Mouse (Mus musculus) layer of hippocampus, adult 6 months (tissue): ENCODE data around the gene Cmtm5. TPM values are rescaled to one million over a fixed set of nuclear protein-coding genes. Genes with fewer than 3 reads are reported as not detected.

Experiments
- long read RNA-seq, 2 experiments: library from polyadenylated mRNA; unstranded; transcript quantifications; one replicate each; pipeline ENCODE4 v2.0.0; 2019 to 2020
- microRNA-seq: library from miRNA; unstranded; fragments of <30 nt; microRNA quantifications from one replicate; pipeline ENCODE4 v1.2.0, GENCODE M21; 2020
- polyA plus RNA-seq: library from polyadenylated mRNA; unstranded; fragments of <200 nt; fragmentation: Nextera tagmentation; gene quantifications from 2 replicates; pipeline ENCODE4 v1.2.3, GENCODE M21; 2021

Gene Cmtm5
- 137 and 147 TPM in 2 replicates for polyA plus RNA-seq
- long read RNA-seq, experiment 1, transcript Cmtm5-201 (5 exons, 1,095 nt), result major isoform, 84 of 98 reads
- long read RNA-seq, experiment 1, partial matches to known transcripts, result 0 of 98 reads
- long read RNA-seq, experiment 1, other reads (novel, unspliced or antisense), result 12 of 98 reads
- long read RNA-seq, experiment 2, transcript Cmtm5-201 (5 exons, 1,095 nt), result major isoform, 24 of 27 reads
- long read RNA-seq, experiment 2, partial matches to known transcripts, result 0 of 27 reads
- long read RNA-seq, experiment 2, other reads (novel, unspliced or antisense), result 3 of 27 reads

DNA sequence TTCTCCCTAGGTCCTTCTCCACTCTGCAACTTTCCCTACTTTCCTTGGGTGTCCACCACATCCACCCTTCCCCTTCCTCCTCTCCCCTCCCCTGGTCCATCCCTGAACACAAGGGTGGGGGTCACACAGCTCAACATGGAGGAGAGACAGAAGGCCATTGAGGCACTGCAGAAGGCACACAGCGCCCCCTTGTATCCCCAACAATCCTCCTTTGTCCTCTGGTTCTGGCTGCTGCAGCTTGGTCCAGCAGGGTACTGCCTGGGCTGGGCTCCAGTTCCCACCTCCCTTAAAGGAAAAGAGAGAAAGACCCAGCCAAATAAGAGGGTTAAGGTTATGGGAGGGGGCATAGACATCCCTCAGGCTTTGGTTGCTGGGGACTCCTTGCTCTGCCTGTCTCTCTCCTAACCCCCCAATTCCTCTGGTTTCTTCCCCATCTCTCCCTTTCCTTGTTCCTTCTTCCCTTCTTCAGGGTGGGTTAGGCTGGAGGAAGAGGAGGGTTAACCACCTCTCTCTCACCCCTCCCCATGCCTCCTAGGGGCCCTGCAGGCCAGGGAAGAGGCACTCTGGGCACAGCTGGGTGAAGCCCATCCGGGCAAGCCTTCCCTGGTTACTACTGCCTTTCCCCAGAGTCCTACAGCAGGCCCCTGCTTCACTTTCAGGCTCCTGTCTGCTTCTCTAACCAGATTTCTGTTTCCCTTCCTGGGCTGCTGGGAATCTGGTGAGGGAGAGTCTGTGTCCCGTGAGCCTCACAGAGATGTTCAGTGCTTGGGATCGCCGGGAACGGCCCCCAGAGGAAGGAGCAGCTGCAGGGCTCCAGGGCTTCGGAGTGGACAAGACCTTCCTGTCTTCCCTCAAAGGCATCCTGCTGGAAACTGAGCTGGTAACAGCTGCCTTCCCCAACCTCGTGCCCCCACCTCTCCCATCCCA is at the start of gene Cmtm5:
Cmtm5 (plus strand) TSS at position 358 of the 927 bp plus-strand sequence.

DNA sequence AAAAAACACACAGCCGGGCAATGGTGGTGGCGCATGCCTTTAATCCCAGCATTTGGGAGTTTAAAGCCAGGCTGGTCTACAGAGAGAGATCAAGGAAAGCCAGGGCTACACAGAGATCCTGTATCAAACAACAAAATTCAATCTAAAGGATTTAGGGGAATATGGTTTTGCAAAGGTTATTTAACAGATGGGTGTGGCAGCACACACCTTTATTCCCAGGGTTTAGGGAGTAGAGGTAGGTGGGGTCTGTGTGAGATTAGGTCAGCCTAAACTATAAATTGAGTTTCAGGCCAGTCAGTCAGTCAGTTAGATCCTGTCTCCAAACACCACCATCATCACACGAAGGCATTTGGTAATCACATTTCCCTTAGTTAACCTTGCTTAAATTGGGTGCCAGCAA is 43.9 kb upstream of the Cmtm5 start, which contains the start of gene Pabpn1:
Pabpn1 (plus strand) TSS at position 301 of the 400 bp plus-strand sequence.

DNA sequence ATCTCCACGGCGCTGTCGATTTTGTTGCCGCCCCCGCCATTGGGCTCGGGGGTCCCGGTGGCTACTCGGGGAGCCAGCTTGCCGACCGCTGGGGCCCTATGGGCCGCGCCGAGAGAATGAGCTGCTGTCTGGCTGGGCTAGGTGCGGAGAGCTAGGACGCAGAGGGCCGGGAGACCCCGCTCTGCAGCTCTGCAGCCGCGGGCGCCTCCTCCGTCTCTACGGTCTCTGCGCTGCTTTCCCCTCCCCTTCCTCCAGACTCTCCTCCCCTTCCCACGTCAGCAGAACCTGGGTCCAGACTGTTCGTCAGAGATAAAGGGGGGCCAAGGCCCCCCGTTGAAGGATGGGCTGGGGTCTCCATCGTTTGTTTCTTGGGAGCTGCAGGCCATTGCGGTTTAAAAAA is 23.2 kb upstream of the Cmtm5 start, which contains the start of gene Slc22a17:
Slc22a17 (minus strand) TSS at position 247 of the 400 bp plus-strand sequence.

DNA sequence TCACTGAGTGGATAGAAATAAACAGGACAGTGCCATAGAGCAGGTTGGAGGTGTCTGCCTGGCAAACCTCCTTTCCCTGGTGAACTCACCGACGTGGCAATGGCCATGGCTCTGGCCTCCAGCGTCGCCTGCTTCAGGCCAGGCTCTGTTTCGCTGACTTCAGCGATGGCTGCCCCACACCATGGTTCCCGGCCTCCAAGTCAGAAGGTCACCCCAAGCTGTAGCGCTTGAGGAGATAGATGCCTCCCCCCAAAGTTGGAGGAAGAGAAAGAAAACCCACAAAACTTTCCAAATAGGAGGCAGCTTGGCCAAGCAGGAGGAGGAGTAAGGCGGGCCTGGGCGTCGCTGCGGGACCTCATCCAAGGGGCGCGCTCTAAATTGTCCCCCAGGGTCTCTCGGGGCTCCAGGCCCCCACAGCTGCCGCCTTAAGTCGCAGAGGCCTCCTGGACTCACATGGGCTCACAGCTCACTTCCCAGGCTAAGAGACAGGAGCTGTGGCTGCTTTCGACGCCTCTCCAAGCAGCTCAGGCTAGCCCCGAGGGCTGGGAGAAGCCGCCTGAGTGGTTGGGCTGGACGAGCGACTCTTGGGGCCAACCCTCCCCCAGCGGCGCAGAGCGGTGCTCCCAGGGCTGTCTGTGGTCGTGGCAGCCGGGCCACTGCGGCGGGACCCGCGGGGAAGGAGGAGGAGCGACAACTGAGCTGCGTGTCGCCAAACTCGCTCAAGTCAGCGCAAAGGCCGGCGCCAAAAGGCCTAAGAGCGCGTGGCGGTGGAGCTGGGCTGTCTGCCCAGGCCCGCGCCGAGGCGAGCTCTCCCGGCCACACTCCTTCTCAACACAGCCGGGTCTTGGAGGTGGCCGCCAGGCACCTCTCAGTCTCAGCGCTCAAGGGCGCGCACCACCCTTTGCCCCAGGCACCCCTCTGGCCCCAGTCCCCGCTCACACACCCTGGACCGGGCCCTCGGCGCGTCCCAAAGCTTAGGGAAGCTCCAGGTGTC is 10.4 kb upstream of the Cmtm5 start, which contains the start of gene Efs:
Efs (minus strand) TSS at position 778 of the 994 bp plus-strand sequence.

DNA sequence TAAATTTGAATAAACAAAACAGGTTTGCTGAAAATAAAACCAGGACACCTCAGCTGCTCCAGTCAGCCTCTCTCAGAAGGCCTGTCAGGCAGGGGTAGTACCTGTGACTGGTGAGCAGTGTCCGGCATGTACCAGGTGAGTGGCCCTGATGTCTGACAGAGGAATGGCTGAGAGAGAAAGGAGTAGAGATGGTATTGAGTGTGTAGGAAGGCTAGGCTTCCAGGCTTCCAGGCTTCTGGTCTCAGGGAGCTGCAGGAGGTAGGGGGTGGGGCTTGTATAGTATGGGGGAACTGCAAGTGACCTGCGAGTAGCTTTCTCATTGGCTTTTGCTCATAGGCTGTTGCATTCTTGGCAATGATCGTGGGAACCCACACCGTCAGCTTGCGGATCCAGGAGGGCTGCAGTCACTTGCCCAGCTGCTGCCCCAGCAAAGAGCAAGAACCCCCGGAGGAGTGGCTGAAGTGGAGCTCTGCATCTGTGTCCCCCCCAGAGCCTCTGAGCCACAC is 3.4 kb upstream of the Cmtm5 start, which contains the start of gene Il25:
Il25 (plus strand) TSS at position 51 of the 506 bp plus-strand sequence.

DNA sequence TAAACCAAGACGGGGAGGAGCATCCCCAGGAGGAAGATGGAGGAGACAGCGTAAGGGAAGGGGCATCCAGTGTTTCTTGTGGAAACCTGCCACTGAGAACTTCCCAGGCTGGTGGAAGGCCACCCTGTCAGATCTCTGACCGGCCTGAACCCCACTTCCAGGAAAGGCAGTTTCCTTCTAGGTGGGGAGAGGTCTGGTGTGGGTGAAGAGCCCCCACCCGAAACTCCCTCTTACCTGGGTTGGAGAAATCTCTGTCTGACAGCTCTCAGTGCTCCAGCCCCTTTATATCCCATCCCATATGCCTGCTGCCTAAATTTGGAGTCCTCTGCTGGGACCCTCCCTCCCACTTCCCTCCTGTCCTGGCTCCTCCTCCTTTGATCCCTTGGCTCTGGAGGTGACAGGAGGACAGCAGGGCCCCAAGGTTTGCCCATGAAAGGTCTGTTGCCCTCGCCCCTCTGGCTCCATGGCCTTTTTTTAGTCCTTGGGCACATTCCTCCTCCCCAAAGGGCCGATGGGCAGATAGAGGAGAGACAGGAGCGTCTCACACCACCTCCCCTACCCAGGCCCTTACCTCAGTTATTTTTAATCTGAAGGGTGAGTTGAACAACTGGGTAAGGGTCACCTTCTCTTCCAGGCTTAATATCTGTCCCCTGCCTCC is 30.4 kb downstream of the Cmtm5 start, which contains the start of gene Myh6:
Myh6 (minus strand) TSS at position 608 of the 658 bp plus-strand sequence.

DNA sequence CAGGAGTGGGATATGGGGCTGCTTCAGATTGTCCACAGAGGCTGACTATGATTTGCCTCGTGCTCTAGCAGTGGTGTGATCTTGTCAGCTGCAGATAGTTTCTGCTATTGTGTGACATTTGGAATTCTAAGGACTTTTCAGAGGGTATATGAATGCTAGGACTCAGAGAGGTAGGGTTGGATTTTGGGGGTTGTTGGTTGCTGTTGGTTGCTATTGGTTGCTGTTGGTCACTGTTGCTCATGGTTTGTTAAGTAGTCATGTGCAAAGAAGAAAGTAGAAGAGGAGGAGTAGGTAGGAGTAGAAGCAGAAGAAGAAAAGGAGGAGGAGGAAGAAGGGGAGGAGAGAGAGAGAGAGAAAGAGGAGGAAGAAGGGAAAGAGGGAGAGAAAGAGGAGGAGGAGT is 40.6 kb downstream of the Cmtm5 start, which contains the start of gene Gm17428:
Gm17428 (plus strand) TSS at position 301 of the 400 bp plus-strand sequence.

Small RNA genes lying within 50 kb of the gene (microRNA-seq; reads per million reads assigned to microRNA genes)
- not detected for gene Mir208a
- not detected for gene Mir208b

Other genes with a start within 250 kb of the Cmtm5 start
- 33.5 and 35.4 TPM in 2 replicates for gene Acin1, start 249.3 kb upstream of the Cmtm5 start, polyA plus RNA-seq
- gene Gm29776, start 237.4 kb upstream of the Cmtm5 start, polyA plus RNA-seq, result 0.05 TPM in 1 of 2 replicates, not detected in the other
- not detected in 2 replicates for gene Cebpe, start 224.1 kb upstream of the Cmtm5 start, polyA plus RNA-seq
- gene Slc7a8, start 154.3 kb upstream of the Cmtm5 start, polyA plus RNA-seq, result 24.6 and 27.1 TPM in 2 replicates
- not detected in 2 replicates for gene Rnf212b, start 122.1 kb upstream of the Cmtm5 start, polyA plus RNA-seq
- 7.2 and 7.3 TPM in 2 replicates for gene Homez, start 65.3 kb upstream of the Cmtm5 start, polyA plus RNA-seq
- gene Ppp1r3e, start 58.7 kb upstream of the Cmtm5 start, polyA plus RNA-seq, result 5.0 and 6.8 TPM in 2 replicates
- gene Bcl2l2, start 52.9 kb upstream of the Cmtm5 start, polyA plus RNA-seq, result 5.8 TPM in 2 replicates
- not detected in 2 replicates for gene Gm20521, start 52.8 kb upstream of the Cmtm5 start, polyA plus RNA-seq
- 15.8 and 16.7 TPM in 2 replicates for gene Pabpn1, start 43.8 kb upstream of the Cmtm5 start, polyA plus RNA-seq
- gene Slc22a17, start 23.1 kb upstream of the Cmtm5 start, polyA plus RNA-seq, result 142 and 162 TPM in 2 replicates
- gene Efs, start 10.1 kb upstream of the Cmtm5 start, polyA plus RNA-seq, result 2.9 and 3.2 TPM in 2 replicates
- gene Il25, start 3.6 kb upstream of the Cmtm5 start, polyA plus RNA-seq, result 0.35 and 0.73 TPM in 2 replicates
- gene Myh6, start 30.7 kb downstream of the Cmtm5 start, polyA plus RNA-seq, result 1.9 and 4.0 TPM in 2 replicates
- not detected in 2 replicates for gene Gm17428, start 40.7 kb downstream of the Cmtm5 start, polyA plus RNA-seq
- 26.7 and 28.7 TPM in 2 replicates for gene Myh7, start 58.4 kb downstream of the Cmtm5 start, polyA plus RNA-seq
- gene Ngdn, start 79.2 kb downstream of the Cmtm5 start, polyA plus RNA-seq, result 68.5 and 69.0 TPM in 2 replicates
- gene Zfhx2, start 156.1 kb downstream of the Cmtm5 start, polyA plus RNA-seq, result 4.2 and 4.6 TPM in 2 replicates
- gene Thtpa, start 158.5 kb downstream of the Cmtm5 start, polyA plus RNA-seq, result 14.7 and 14.9 TPM in 2 replicates
- gene Ap1g2, start 170.3 kb downstream of the Cmtm5 start, polyA plus RNA-seq, result 0.68 and 0.72 TPM in 2 replicates
- gene Jph4, start 180.7 kb downstream of the Cmtm5 start, polyA plus RNA-seq, result 35.2 and 35.4 TPM in 2 replicates